Mouse (Mus musculus): Measurements from ENCODE around the gene Sell.

The Sell gene

DNA sequence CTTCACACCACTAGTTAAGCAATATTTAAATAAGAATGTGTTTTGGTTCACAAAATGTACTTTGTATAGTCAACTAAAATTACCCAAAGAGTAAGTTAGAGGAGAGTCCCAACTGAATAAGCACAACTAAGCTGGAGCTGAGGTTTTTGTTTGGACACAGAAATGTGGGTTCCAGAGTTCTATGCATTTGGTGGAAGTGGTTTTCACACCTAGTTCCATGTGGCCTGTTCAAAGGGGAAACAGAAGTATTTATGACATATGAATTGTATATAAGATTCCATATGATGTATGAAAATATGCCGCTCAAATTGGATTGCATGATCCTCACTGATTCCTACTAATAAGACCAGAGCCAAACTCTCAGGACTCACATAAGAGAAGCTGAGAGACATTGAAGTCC, 13.6 kb downstream of the Sell start:
- peak; percentile 51 for DNase-seq (ENCODE audit: low read depth)

GRCm38 (mm10) chr1:164076441-164076840, 14.7 kb downstream of the Sell start:
- DNase-seq (ENCODE audit: low read depth), result peak; percentile 26

GRCm38 (mm10) chr1:164077031-164077430, 15.2 kb downstream of the Sell start:
- peak; percentile 66 for DNase-seq (ENCODE audit: low read depth)

GRCm38 (mm10) chr1:164078323-164078741, 16.6 kb downstream of the Sell start:
- DNase-seq (ENCODE audit: low read depth), result peak; percentile 75

DNA sequence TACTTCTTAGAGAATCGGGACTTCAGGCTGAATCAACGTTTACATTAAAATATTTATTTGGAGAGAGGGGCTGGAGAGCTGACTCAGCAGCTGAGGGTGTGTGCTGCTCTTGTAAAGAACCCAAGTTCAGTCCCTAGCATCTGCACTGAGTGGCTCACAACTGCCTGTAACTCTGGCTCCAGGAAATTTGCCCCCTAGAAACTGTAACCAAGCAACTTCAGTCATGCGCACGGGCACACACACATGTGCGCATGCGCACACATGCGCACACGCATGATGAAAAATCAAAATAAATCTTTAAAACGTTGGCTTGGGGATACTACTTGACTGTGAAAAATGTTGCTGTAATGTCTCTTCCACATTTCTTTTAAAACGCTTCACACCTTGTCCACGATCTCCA, 17.3 kb downstream of the Sell start:
- peak; percentile 45 for DNase-seq (ENCODE audit: low read depth)

GRCm38 (mm10) chr1:164083046-164083445, 21.3 kb downstream of the Sell start:
- DNase-seq (ENCODE audit: low read depth), result peak; percentile 54

DNA sequence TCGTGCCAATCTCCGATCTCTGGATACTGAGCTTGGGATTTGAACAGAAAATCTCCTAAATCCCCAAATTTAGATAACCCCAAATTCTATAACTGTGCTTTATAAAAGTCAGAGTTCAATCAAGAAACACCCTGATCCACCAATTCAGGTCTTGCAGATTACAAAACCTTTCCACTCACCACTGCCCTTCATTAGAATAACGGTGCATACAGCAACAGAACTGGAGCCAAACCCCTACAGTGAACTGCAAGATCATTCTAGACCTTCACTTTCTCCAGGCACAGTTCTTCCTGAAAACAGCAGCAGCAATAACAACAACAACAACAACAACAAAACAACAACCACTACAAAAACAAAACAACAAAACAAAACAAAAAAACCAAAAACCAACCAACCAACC, 25.0 kb downstream of the Sell start:
- no peak for DNase-seq (ENCODE audit: low read depth)

- DNase-seq (ENCODE audit: low read depth), result no peak
Measured at GRCm38 (mm10) chr1:164087872-164088271, 26.1 kb downstream of the Sell start.

GRCm38 (mm10) chr1:164096780-164097179, 35.0 kb downstream of the Sell start:
- DNase-seq (ENCODE audit: low read depth), result no peak

- no peak for DNase-seq (ENCODE audit: low read depth)
Measured at GRCm38 (mm10) chr1:164097911-164098310, 36.1 kb downstream of the Sell start.

DNA sequence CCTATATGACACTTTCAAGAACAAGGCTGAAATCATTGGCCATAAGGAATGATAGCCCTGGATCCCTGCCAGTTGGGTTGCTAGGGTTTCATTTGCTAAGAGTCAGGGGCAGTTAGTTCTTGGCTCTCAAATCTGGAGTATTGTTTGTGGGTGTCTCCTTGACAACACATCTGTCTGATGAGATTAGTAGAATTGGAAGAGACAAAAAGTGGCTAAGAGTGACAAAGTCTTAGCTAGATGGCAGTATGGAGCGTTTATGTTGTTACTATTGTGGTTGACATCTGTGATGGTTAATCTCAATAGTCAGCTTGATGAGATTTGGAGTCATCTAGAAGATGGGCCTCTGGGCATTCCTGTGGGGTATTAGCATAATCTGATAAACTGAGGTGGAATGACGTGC, 36.6 kb downstream of the Sell start:
- peak; percentile 65 for DNase-seq (ENCODE audit: low read depth)

- no peak for DNase-seq (ENCODE audit: low read depth)
Measured at GRCm38 (mm10) chr1:164109763-164110162, 48.0 kb downstream of the Sell start.

DNA sequence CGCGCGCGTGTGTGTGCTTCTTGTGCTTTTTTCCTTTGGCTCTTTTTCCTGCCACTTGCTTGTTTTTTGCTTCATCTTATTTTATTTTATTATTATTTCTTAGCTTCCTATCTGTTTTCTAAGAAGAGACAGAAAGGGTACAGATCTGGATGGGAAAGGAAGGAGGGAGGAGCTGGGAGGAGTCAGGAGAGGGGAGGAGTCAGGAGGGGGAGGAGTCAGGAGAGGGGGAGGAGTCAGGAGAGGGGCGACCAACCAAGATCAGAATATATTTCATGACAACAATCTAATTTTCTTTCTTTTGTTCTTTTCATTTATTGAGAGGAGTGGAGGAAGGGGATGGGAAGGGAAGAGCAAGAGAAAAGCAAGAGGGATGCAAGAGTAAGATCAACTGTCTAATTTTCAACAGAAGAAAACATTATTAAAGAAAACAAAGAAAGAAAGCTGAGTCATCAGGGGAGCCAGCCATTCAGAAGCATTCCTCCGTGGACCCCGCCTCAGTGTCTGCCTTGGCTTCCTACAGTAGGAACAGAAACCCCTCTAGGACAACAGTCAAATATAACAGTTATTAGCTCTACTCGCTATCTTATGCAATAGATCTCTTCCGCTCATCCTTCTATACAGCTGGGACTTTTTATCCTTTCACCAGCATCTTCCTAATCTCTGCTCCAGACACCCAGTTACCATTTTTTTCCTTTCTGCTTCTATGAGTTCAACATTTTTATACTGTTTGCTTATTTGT, 49.0 kb downstream of the Sell start:
- DNase-seq (ENCODE audit: low read depth), result no peak

DNA sequence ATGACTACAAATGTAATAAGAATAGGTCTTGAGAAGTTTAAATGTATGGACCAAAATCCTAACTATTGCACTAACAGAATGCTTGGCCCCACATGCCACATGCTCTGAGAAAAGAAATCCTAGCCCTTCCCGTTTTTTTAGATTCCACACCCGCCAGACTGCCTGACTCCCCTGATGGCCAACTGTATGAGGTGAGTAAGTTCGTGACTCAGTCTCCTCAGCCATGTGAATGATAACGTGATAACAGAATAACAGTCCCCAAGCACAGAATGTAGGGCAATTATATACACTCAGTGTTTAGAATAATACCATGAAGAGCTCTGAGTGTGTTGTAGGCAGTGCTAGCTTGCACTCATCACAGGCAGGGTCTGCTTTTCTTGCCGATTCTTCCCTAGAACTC, 52.5 kb downstream of the Sell start:
- no peak for DNase-seq (ENCODE audit: low read depth)

- no peak for DNase-seq (ENCODE audit: low read depth)
Measured at GRCm38 (mm10) chr1:164114947-164115493, 53.2 kb downstream of the Sell start, which contains the start of gene Selp. Gene Selp (plus strand): TSS chr1:164115264.

GRCm38 (mm10) chr1:164115647-164116046, 53.9 kb downstream of the Sell start:
- no peak for DNase-seq (ENCODE audit: low read depth)

DNA sequence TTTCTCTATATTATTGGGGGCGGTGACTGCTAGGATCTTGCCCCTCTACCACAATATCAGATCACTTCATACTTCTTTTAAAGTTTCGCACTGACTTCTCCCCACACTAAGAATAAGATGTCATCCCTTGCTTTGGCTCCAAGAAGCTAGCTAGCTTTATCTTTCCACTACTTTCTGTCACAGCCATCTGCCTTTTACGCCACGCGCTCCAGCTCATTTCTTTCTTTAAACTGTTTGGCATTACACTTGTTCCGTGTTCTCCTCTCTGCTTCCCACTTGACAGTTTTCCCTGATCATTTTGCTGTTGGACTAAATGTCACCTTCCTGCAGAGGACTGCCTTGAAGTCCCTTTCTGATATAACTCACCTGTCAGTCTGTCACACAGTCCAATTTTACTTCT, 56.1 kb downstream of the Sell start:
- DNase-seq (ENCODE audit: low read depth), result no peak

- DNase-seq (ENCODE audit: low read depth), result no peak
Measured at GRCm38 (mm10) chr1:164119892-164120776, 58.4 kb downstream of the Sell start.

GRCm38 (mm10) chr1:164120777-164121158, 59.0 kb downstream of the Sell start:
- no peak for DNase-seq (ENCODE audit: low read depth)

- DNase-seq (ENCODE audit: low read depth), result no peak
Measured at GRCm38 (mm10) chr1:164123836-164124235, 62.1 kb downstream of the Sell start.

DNA sequence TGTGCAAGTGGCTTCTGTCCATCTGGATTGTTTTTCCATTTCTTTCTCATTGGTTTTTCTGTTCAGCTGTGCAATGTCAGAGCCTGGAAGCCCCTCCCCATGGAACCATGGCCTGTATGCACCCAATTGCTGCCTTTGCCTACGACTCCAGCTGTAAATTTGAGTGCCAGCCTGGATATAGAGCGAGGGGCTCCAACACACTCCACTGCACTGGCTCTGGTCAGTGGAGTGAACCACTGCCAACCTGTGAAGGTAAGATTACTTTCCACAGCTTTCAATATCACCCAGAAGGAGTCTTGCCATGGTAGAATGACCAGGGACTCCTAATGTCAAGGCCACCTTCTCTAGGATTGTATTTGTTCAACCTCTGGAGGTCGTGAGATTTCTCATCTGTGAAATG, 68.2 kb downstream of the Sell start:
- DNase-seq (ENCODE audit: low read depth), result no peak

- DNase-seq (ENCODE audit: low read depth), result no peak
Measured at GRCm38 (mm10) chr1:164132609-164133008, 70.8 kb downstream of the Sell start.

Data from naive thymus-derived CD4-positive, alpha-beta T cell, adult 2 months (primary cell).